Mouse (Mus musculus): ENCODE results near the gene Lfng.

The Lfng gene

GRCm38 (mm10) chr5:140644263-140644662 is 37.1 kb downstream of the Lfng start:
- no peak for DNase-seq

- no peak for DNase-seq
Observed at GRCm38 (mm10) chr5:140644702-140645201, 37.6 kb downstream of the Lfng start.

- no peak for DNase-seq
Observed at GRCm38 (mm10) chr5:140645454-140645853, 38.3 kb downstream of the Lfng start.

- DNase-seq = peak; percentile 40
Observed at GRCm38 (mm10) chr5:140646171-140646570, 39.1 kb downstream of the Lfng start.

GRCm38 (mm10) chr5:140647031-140647760 is 40.1 kb downstream of the Lfng start:
- DNase-seq = peak; percentile 43

- peak; percentile 77 for DNase-seq
Observed at GRCm38 (mm10) chr5:140647821-140648518, 40.9 kb downstream of the Lfng start.

GRCm38 (mm10) chr5:140648519-140649100 is 41.5 kb downstream of the Lfng start, which contains the start of gene Ttyh3:
Ttyh3 (minus strand) TSS chr5:140649031.
- DNase-seq = no peak

- DNase-seq = peak; percentile 98
Observed at GRCm38 (mm10) chr5:140649101-140649667, 42.1 kb downstream of the Lfng start.

GRCm38 (mm10) chr5:140649881-140650414 is 42.8 kb downstream of the Lfng start:
- peak; percentile 48 for DNase-seq

GRCm38 (mm10) chr5:140651231-140651630 is 44.1 kb downstream of the Lfng start:
- no peak for DNase-seq

- no peak for DNase-seq
Observed at GRCm38 (mm10) chr5:140652587-140652986, 45.5 kb downstream of the Lfng start.

- DNase-seq = no peak
Observed at GRCm38 (mm10) chr5:140654096-140654845, 47.2 kb downstream of the Lfng start.

- DNase-seq = peak; percentile 56
Observed at GRCm38 (mm10) chr5:140659607-140660272, 52.6 kb downstream of the Lfng start.

- no peak for DNase-seq
Observed at GRCm38 (mm10) chr5:140660398-140660797, 53.3 kb downstream of the Lfng start.

GRCm38 (mm10) chr5:140661427-140661826 is 54.3 kb downstream of the Lfng start:
- no peak for DNase-seq

GRCm38 (mm10) chr5:140661875-140662643 is 54.9 kb downstream of the Lfng start:
- DNase-seq = no peak

GRCm38 (mm10) chr5:140662741-140663592 is 55.8 kb downstream of the Lfng start:
- DNase-seq = peak; percentile 34

GRCm38 (mm10) chr5:140663621-140664180 is 56.6 kb downstream of the Lfng start:
- peak; percentile 48 for DNase-seq
